Mouse (Mus musculus): ENCODE measurements at regions not wholly inside any gene's neighbourhood (a gene's known extent, or its start where the extent isn't known, plus 50 kb on each side); places are given as distances from the start of the nearest gene placed in this dataset.

DNA sequence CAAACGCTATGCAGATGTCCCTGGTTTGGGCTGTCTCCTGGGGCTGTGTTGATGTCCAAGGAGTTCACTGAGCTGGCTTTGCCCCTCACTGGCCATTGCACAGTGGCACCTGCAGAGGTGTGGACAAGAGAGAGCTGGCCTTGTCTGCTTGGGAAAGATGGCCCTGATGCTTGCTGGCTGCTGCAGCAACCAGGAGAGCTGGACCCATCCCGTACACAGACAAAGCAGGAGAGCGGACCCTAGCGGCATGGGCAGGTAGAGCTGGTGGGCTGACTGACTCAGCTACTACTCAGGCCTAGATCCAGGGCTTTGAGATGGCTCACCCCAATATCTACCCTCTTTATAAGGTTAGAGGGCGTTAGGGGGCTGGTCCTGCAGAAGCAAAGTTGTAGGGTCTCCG, 161.7 kb downstream of the CK137956 start:
- H3K9ac ChIP-seq (ENCODE audit: low read length): no peak overlapping the region
- H3K27ac ChIP-seq (replicated peaks; ENCODE audit: low read depth, low read length): no peak overlapping the region
- no peaks in the 10 kb centered on the region for H3K36me3 ChIP-seq (ENCODE audit: control insufficient read depth, insufficient read depth, low read length)
- DNase-seq (ENCODE audit: low spot score): no peak
- 58% methylated on average over 6 of the region's 6 CpGs for WGBS
- H3K4me1 ChIP-seq (ENCODE audit: control insufficient read depth, insufficient read depth, low read length): no peaks in the 10 kb centered on the region
- no peak for ATAC-seq (ENCODE audit: insufficient number of reproducible peaks, low FRiP score, low TSS enrichment, low read depth)
- no peaks in the 10 kb centered on the region for H3K9me3 ChIP-seq (ENCODE audit: control insufficient read depth, low read length)
- no peak overlapping the region for H3K4me2 ChIP-seq (ENCODE audit: low read depth, severe bottlenecking)
- no peak overlapping the region for H3K4me3 ChIP-seq (ENCODE audit: low read depth, low read length)
- H3K27me3 ChIP-seq (ENCODE audit: control insufficient read depth, insufficient read depth, low read length): no peaks in the 10 kb centered on the region

DNA sequence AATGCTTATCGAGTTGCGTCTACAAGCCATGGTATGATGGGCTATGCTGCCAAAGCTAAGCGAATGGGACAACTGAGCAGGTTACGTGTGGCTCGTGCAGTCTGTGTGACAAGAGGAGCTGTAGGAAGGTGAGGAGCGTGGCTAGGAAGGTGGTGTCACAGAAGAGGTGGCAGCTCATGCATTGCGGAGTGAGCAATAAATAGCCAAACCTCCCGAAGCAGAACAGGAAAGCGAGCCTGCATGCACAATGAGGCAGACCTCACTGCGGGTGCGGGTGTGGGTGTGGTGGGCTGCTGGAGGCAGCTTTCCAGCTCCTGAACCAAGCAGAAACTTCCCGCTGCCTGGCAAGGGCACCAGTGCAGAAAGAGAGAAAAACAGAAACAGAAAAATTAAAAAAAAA, 181.5 kb downstream of the CK137956 start:
- no peaks in the 10 kb centered on the region for H3K36me3 ChIP-seq (ENCODE audit: control insufficient read depth, insufficient read depth, low read length)
- no peak overlapping the region for H3K4me2 ChIP-seq (ENCODE audit: low read depth, severe bottlenecking)
- no peaks in the 10 kb centered on the region for H3K9me3 ChIP-seq (ENCODE audit: control insufficient read depth, low read length)
- H3K27ac ChIP-seq (replicated peaks; ENCODE audit: low read depth, low read length): no peak overlapping the region
- 79% methylated on average over 12 of the region's 12 CpGs for WGBS
- ATAC-seq (ENCODE audit: insufficient number of reproducible peaks, low FRiP score, low TSS enrichment, low read depth): no peak
- no peaks in the 10 kb centered on the region for H3K27me3 ChIP-seq (ENCODE audit: control insufficient read depth, insufficient read depth, low read length)
- H3K9ac ChIP-seq (ENCODE audit: low read length): no peak overlapping the region
- no peak overlapping the region for H3K4me3 ChIP-seq (ENCODE audit: low read depth, low read length)
- DNase-seq (ENCODE audit: low spot score): no peak
- H3K4me1 ChIP-seq (ENCODE audit: control insufficient read depth, insufficient read depth, low read length): no peaks in the 10 kb centered on the region

DNA sequence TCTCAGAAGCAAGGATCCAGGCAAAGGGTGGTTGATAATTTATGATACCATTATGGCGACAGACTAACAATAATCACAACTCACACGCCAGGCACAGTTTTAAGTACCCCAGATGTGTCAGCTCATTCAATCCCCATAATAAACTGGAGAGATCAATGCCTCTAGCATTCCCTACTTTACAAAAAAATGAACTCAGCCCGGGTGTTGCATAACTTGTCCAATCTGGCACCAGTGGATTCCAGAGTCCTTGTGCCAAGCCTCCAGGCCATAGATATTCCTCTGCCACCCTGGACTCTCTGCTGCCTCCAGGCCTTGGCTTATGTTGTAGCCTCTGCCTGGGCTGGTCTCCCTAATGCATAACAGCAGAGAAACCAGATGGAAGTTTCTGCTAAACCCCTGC, 185.0 kb downstream of the CK137956 start:
- H3K4me3 ChIP-seq (ENCODE audit: low read depth, low read length): no peak overlapping the region
- 60% methylated on average over 3 of the region's 3 CpGs for WGBS
- H3K4me2 ChIP-seq (ENCODE audit: low read depth, severe bottlenecking): no peak overlapping the region
- H3K36me3 ChIP-seq (ENCODE audit: control insufficient read depth, insufficient read depth, low read length): no peaks in the 10 kb centered on the region
- no peak for DNase-seq (ENCODE audit: low spot score)
- no peaks in the 10 kb centered on the region for H3K4me1 ChIP-seq (ENCODE audit: control insufficient read depth, insufficient read depth, low read length)
- no peaks in the 10 kb centered on the region for H3K9me3 ChIP-seq (ENCODE audit: control insufficient read depth, low read length)
- H3K27ac ChIP-seq (replicated peaks; ENCODE audit: low read depth, low read length): no peak overlapping the region
- no peak for ATAC-seq (ENCODE audit: insufficient number of reproducible peaks, low FRiP score, low TSS enrichment, low read depth)
- H3K27me3 ChIP-seq (ENCODE audit: control insufficient read depth, insufficient read depth, low read length): no peaks in the 10 kb centered on the region
- H3K9ac ChIP-seq (ENCODE audit: low read length): no peak overlapping the region

GRCm38 (mm10) chr4:127771966-127772500, 198.7 kb downstream of the CK137956 start:
- DNase-seq (ENCODE audit: low spot score) (no peak), ATAC-seq (ENCODE audit: insufficient number of reproducible peaks, low FRiP score, low TSS enrichment, low read depth) (no peak)
- Histone ChIP-seq H3K4me3 (ENCODE audit: low read depth, low read length) (no peak overlapping the region), H3K27me3 (ENCODE audit: control insufficient read depth, insufficient read depth, low read length) (no peaks in the 10 kb centered on the region), H3K27ac (replicated peaks; ENCODE audit: low read depth, low read length) (no peak overlapping the region), H3K9me3 (ENCODE audit: control insufficient read depth, low read length) (no peaks in the 10 kb centered on the region), H3K36me3 (ENCODE audit: control insufficient read depth, insufficient read depth, low read length) (no peaks in the 10 kb centered on the region), H3K4me2 (ENCODE audit: low read depth, severe bottlenecking) (no peak overlapping the region), H3K9ac (ENCODE audit: low read length) (no peak overlapping the region), H3K4me1 (ENCODE audit: control insufficient read depth, insufficient read depth, low read length) (no peaks in the 10 kb centered on the region)
- 57% methylated on average over 5 of the region's 5 CpGs for WGBS

GRCm38 (mm10) chr4:127763736-127764135, 207.0 kb downstream of the CK137956 start:
- DNase-seq (ENCODE audit: low spot score) (no peak), ATAC-seq (ENCODE audit: insufficient number of reproducible peaks, low FRiP score, low TSS enrichment, low read depth) (no peak)
- Histone ChIP-seq H3K4me2 (ENCODE audit: low read depth, severe bottlenecking) (no peak overlapping the region), H3K4me1 (ENCODE audit: control insufficient read depth, insufficient read depth, low read length) (no peaks in the 10 kb centered on the region), H3K27me3 (ENCODE audit: control insufficient read depth, insufficient read depth, low read length) (no peaks in the 10 kb centered on the region), H3K36me3 (ENCODE audit: control insufficient read depth, insufficient read depth, low read length) (no peaks in the 10 kb centered on the region), H3K9me3 (ENCODE audit: control insufficient read depth, low read length) (no peaks in the 10 kb centered on the region), H3K9ac (ENCODE audit: low read length) (no peak overlapping the region), H3K4me3 (ENCODE audit: low read depth, low read length) (no peak overlapping the region), H3K27ac (replicated peaks; ENCODE audit: low read depth, low read length) (no peak overlapping the region)
- 86% methylated on average over 5 of the region's 5 CpGs for WGBS

GRCm38 (mm10) chr4:127758961-127759360, 211.8 kb downstream of the CK137956 start:
- Histone ChIP-seq H3K9ac (ENCODE audit: low read length) (no peak overlapping the region), H3K27me3 (ENCODE audit: control insufficient read depth, insufficient read depth, low read length) (no peaks in the 10 kb centered on the region), H3K36me3 (ENCODE audit: control insufficient read depth, insufficient read depth, low read length) (no peaks in the 10 kb centered on the region), H3K27ac (replicated peaks; ENCODE audit: low read depth, low read length) (no peak overlapping the region), H3K4me3 (ENCODE audit: low read depth, low read length) (no peak overlapping the region), H3K4me1 (ENCODE audit: control insufficient read depth, insufficient read depth, low read length) (no peaks in the 10 kb centered on the region), H3K4me2 (ENCODE audit: low read depth, severe bottlenecking) (no peak overlapping the region), H3K9me3 (ENCODE audit: control insufficient read depth, low read length) (no peaks in the 10 kb centered on the region; the same call in 1 of the 2 replicates)
- DNase-seq (ENCODE audit: low spot score) (no peak), ATAC-seq (ENCODE audit: insufficient number of reproducible peaks, low FRiP score, low TSS enrichment, low read depth) (no peak)
- WGBS: 90% methylated on average over 9 of the region's 9 CpGs

DNA sequence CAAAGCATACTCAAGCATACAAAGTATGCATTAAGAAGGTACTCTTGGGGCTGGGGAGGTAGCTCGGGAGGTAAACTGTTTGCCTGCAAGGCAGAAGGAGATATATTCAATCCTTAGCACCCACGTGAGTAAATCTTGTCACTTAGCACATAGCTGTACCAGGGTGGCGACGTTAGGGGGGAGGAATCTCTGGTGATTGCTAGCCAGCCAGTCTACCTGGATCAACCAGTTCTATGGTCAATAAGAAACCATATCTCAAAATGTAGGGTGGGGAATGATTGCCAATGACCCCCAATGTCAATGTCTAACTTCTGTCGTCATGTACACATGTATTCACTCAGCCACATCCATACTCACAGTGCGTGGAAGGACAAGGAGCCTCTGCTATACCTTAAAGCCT, 214.5 kb downstream of the CK137956 start:
- Histone ChIP-seq H3K4me3 (ENCODE audit: low read depth, low read length) (no peak overlapping the region), H3K4me2 (ENCODE audit: low read depth, severe bottlenecking) (no peak overlapping the region), H3K9me3 (ENCODE audit: control insufficient read depth, low read length) (no peaks in the 10 kb centered on the region; the same call in 1 of the 2 replicates), H3K4me1 (ENCODE audit: control insufficient read depth, insufficient read depth, low read length) (no peaks in the 10 kb centered on the region), H3K27me3 (ENCODE audit: control insufficient read depth, insufficient read depth, low read length) (no peaks in the 10 kb centered on the region), H3K27ac (replicated peaks; ENCODE audit: low read depth, low read length) (no peak overlapping the region), H3K36me3 (ENCODE audit: control insufficient read depth, insufficient read depth, low read length) (no peaks in the 10 kb centered on the region), H3K9ac (ENCODE audit: low read length) (no peak overlapping the region)
- DNase-seq (ENCODE audit: low spot score) (no peak), ATAC-seq (ENCODE audit: insufficient number of reproducible peaks, low FRiP score, low TSS enrichment, low read depth) (no peak)
- 85% methylated on average over 6 of the region's 6 CpGs for WGBS

DNA sequence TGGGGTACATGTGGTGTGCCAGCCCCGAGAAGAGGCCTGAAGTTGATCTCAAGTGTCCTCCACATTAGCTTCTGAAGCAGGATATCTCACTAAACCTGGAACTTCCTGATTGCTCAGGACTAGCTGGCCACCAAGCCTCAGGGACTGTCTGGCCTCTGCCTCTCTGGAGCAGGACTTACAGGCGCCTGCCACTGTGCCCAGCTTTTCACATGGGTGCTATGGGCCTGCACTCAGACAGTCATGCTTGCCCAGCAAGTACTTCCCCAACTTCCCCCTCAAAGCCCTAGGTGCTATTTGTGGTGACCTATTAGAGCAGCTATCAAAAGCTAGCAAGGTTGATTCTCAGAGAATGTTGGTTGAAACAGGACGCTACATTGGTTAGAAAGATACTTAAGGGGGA, 220.0 kb downstream of the CK137956 start:
- no peak overlapping the region for H3K4me3 ChIP-seq (ENCODE audit: low read depth, low read length)
- no peaks in the 10 kb centered on the region for H3K36me3 ChIP-seq (ENCODE audit: control insufficient read depth, insufficient read depth, low read length)
- no peak overlapping the region for H3K9ac ChIP-seq (ENCODE audit: low read length)
- 84% methylated on average over 3 of the region's 3 CpGs for WGBS
- H3K27ac ChIP-seq (replicated peaks; ENCODE audit: low read depth, low read length): no peak overlapping the region
- DNase-seq (ENCODE audit: low spot score): no peak
- no peaks in the 10 kb centered on the region for H3K9me3 ChIP-seq (ENCODE audit: control insufficient read depth, low read length)
- no peak overlapping the region for H3K4me2 ChIP-seq (ENCODE audit: low read depth, severe bottlenecking)
- no peaks in the 10 kb centered on the region for H3K4me1 ChIP-seq (ENCODE audit: control insufficient read depth, insufficient read depth, low read length)
- ATAC-seq (ENCODE audit: insufficient number of reproducible peaks, low FRiP score, low TSS enrichment, low read depth): no peak
- H3K27me3 ChIP-seq (ENCODE audit: control insufficient read depth, insufficient read depth, low read length): no peaks in the 10 kb centered on the region

- WGBS: 82% methylated on average over 5 of the region's 5 CpGs
- Histone ChIP-seq H3K4me3 (ENCODE audit: low read depth, low read length) (no peak overlapping the region), H3K9me3 (ENCODE audit: control insufficient read depth, low read length) (no peaks in the 10 kb centered on the region), H3K4me2 (ENCODE audit: low read depth, severe bottlenecking) (no peak overlapping the region), H3K4me1 (ENCODE audit: control insufficient read depth, insufficient read depth, low read length) (no peaks in the 10 kb centered on the region), H3K27me3 (ENCODE audit: control insufficient read depth, insufficient read depth, low read length) (no peaks in the 10 kb centered on the region), H3K9ac (ENCODE audit: low read length) (no peak overlapping the region), H3K36me3 (ENCODE audit: control insufficient read depth, insufficient read depth, low read length) (no peaks in the 10 kb centered on the region), H3K27ac (replicated peaks; ENCODE audit: low read depth, low read length) (no peak overlapping the region)
- no peak for ATAC-seq (ENCODE audit: insufficient number of reproducible peaks, low FRiP score, low TSS enrichment, low read depth)
- DNase-seq (ENCODE audit: low spot score): no peak
These were observed 222.9 kb downstream of the CK137956 start for GRCm38 (mm10) chr4:127747876-127748275.
